Mouse (Mus musculus): Measurements from ENCODE around the gene Vill. TPM values are rescaled to one million over a fixed set of nuclear protein-coding genes. Genes with fewer than 3 reads are reported as not detected.

Gene Vill
- 3.3 and 4.2 TPM in 2 replicates for polyA plus RNA-seq (2012; rRNA removed)

DNA sequence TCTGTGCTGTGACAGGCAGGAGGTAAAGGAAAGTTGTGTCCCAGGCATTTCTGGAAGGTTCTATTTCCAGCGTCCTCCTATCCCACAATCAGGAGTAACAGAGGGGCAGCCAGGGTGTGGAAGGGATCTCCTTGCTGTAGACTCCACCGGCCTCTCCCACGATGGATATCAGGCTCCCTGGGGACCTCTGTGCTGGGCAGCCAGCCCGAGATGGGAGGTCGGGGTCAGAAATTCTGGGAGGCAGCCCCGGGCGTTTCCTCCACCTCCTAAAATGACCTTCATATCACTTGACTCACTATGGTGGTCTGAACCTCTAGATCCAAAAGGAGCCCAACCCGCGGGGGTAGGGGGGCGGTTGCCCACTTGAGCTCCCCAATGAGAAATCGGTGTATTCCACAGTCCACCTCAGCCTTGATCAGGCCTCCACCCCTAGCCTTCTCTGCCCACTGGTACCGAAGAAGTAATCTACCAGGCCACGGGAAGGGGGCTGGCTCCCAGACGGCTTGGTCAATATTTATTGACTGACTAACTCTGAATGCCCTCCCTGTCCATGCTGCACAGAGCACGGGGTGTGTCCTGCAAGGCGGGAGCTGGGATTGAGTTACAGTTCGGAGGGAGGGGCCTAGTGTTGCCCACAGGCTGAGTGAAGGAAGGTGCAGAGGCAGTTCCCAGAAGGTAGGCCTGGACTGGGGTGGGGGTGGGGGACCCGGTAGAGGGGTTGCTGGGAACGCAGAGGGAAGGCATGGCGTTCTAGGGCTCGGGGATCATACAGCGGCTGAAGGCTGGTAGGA lies at the start of gene Vill:
Gene Vill, plus strand, starts transcription at position 625 of the 791 bp plus-strand sequence.

DNA sequence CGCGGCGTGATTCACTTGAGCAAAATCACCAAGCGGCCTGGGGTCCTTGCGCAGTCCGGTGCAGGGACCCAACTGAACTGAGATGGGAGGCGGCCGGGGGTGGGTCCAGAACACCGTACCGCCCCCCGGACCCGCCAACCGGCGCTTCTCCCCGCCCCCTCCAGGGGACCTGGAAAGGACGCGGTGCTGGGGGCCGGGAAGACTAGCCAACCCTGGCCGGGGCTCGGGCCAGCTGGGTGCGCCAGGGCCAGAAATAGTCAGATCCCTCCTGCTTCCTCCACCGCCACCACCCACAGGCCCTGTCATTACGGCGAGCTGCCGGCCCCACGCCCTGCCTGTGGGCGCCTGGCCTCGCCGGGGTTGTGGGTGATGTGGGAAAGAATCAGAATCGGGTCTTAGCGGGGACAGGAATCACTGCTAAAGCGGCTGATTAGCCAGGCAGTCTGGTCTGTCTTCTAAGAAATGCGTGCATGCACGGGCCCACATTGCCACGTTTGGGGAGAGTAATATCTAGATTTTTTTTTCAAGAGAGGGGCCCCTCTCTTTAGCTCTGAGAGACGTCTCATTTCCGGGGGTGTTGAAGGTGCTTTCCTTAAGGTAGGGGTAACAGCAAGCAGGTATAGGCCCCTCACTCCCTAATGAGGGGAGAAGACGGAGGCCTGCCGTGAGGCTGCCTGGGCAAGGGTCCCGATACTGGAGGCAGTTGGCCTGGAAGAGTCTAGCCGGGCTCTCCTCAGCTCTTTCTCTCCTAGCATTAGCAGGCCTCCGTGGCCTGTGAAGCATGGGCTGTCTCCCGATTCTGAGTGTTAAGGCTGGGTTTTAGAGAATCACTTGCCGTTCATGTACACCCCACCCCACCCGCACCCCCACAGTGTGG lies 41.1 kb downstream of the Vill start, which contains the start of gene Plcd1:
Gene Plcd1, minus strand, starts transcription at position 84 of the 877 bp plus-strand sequence.

DNA sequence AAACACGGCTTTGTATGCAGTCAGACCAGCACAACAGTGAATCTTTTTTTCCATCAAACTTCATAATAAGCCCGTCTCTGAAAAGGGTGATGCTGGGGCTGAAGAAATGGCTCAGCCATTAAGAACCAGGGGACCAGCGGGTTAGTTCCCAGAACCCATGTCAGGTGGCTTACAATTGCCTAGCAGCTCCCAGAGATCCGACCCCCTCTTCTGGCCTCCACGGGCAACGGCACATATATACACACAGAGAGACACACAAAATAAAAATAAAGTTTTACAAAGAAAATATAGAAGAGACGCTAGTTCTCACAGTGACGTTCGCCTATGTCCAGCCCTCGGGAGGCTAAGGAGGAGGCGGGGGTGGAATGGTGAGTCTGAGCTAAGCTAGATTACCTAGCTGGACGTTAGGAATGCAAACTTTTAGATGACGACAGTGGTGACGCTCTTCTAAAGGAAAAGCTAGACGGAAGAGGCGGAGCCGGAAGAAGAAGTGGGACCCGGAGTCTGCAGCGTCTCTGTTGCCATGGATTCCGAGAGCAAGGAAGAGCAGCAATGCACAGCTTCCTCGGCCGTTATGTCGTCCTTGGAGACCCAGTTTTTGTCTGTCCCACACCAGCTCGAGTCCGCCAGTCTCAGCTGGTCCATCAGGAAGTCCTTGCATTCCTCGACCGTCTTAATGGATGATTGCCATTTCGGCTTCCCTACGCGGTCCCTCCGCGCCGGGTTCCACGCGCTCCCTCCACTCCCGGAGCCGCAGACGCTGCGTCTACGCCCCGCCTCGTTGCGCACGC lies 49.6 kb downstream of the Vill start, which contains the start of gene Dlec1:
Gene Dlec1, plus strand, starts transcription at position 487 of the 791 bp plus-strand sequence.

Other genes with a start within 250 kb of the Vill start
- gene Ctdspl, start 126.3 kb upstream of the Vill start, polyA plus RNA-seq (2012; rRNA removed): 14.2 and 14.7 TPM in 2 replicates
- 19.6 and 21.8 TPM in 2 replicates for gene Plcd1, start 40.7 kb downstream of the Vill start, polyA plus RNA-seq (2012; rRNA removed)
- gene Dlec1, start 49.7 kb downstream of the Vill start, polyA plus RNA-seq (2012; rRNA removed): 1.7 and 1.8 TPM in 2 replicates
- gene Acaa1b, start 104.3 kb downstream of the Vill start, polyA plus RNA-seq (2012; rRNA removed): 2.4 and 3.0 TPM in 2 replicates
- not detected in 2 replicates for gene Gm47289, start 106.4 kb downstream of the Vill start, polyA plus RNA-seq (2012; rRNA removed)
- gene Slc22a13, start 156.3 kb downstream of the Vill start, polyA plus RNA-seq (2012; rRNA removed): 0.06 and 0.08 TPM in 2 replicates

Measured in central nervous system, embryonic 18 days (tissue).